Mouse (Mus musculus) small intestine, adult 2 months (tissue): ENCODE measurements around the gene Axl. TPM values are rescaled to one million over a fixed set of nuclear protein-coding genes. Genes with fewer than 3 reads are reported as not detected.

Source experiments
- H3K27ac ChIP-seq: fragments of 200-500 bp; 2 replicates; pipeline ENCODE4 v1.5.1; 2012; ENCODE audit warnings: low read depth, low read length, control low read depth, inconsistent platforms; ENCODE audit not compliant: insufficient read depth
- H3K27me3 ChIP-seq: fragments of 200-500 bp; 2 replicates; pipeline ENCODE4 v1.6.1; 2012; ENCODE audit warnings: mild to moderate bottlenecking, moderate library complexity, low read length, inconsistent platforms; ENCODE audit not compliant: control insufficient read depth, insufficient read depth
- H3K36me3 ChIP-seq: fragments of 200-500 bp; 2 replicates; pipeline ENCODE4 v1.6.1; 2012; ENCODE audit warnings: mild to moderate bottlenecking, low read length, control low read depth, inconsistent platforms; ENCODE audit not compliant: control insufficient read depth, insufficient read depth
- H3K4me1 ChIP-seq: fragments of 200-500 bp; 2 replicates; pipeline ENCODE4 v1.6.1; 2012; ENCODE audit warnings: low read length, inconsistent platforms, mixed read lengths; ENCODE audit not compliant: control insufficient read depth, insufficient read depth, insufficient read length
- H3K4me3 ChIP-seq: fragments of 200-500 bp; 2 replicates; pipeline ENCODE4 v1.5.1; 2012; ENCODE audit warnings: low read depth, mild to moderate bottlenecking, control low read depth, inconsistent platforms, low read length, moderate library complexity
- CTCF ChIP-seq: fragments of 200-500 bp; IDR thresholded peaks from 2 replicates; pipeline ENCODE4 v1.5.1; 2012; ENCODE audit warnings: low read depth, mild to moderate bottlenecking, control low read depth, inconsistent platforms, low read length, moderate library complexity, mixed read lengths; ENCODE audit not compliant: insufficient replicate concordance, insufficient read length; ENCODE audit errors: extremely low read depth
- POLR2A ChIP-seq: fragments of 200-500 bp; IDR thresholded peaks from 2 replicates; pipeline ENCODE4 v1.6.1; 2012; ENCODE audit warnings: low read depth, mild to moderate bottlenecking, control low read depth, inconsistent platforms, low read length, moderate library complexity
- WGBS: fragments of 180-500 bp; shearing (Covaris S2); methylation state at CpG from one replicate; pipeline ENCODE4 v1.1.7; 2018; 5-methylcytosine and 5-hydroxymethylcytosine counted together
- polyA plus RNA-seq: library from polyadenylated mRNA; depleted of rRNA; stranded (reverse); fragments of >200 nt; gene quantifications from 2 replicates; pipeline ENCODE4 v1.2.3, GENCODE M21; 2012

The Axl gene
- polyA plus RNA-seq, 1 experiment = 14.4 TPM

- peaks cover 16% of the 10 kb centered on the region for H3K36me3 ChIP-seq
- TF ChIP-seq CTCF (no peak; the same call in 1 of the 2 replicates), POLR2A (no peak)
- H3K27me3 ChIP-seq = no peaks in the 10 kb centered on the region
- H3K4me1 ChIP-seq = peaks cover 7% of the 10 kb centered on the region; the same call in 1 of the 2 replicates
- H3K27ac ChIP-seq = peak overlapping the region; percentile 81
- H3K4me3 ChIP-seq = peak overlapping the region; percentile 79
- WGBS = 1% methylated on average over 46 of the region's 46 CpGs
These were observed 34.7 kb downstream of the Axl start for GRCm38 (mm10) chr7:25753643-25754438.

GRCm38 (mm10) chr7:25753076-25753475 lies 35.4 kb downstream of the Axl start:
- H3K36me3 ChIP-seq = peaks cover 24% of the 10 kb centered on the region
- no peak overlapping the region for H3K27ac ChIP-seq
- peaks cover 7% of the 10 kb centered on the region; the same call in 1 of the 2 replicates for H3K4me1 ChIP-seq
- TF ChIP-seq POLR2A = no peak
- TF ChIP-seq CTCF = no peak
- peak overlapping the region; percentile 6; the same call in 1 of the 2 replicates for H3K4me3 ChIP-seq
- H3K27me3 ChIP-seq = no peaks in the 10 kb centered on the region

GRCm38 (mm10) chr7:25746844-25747243 lies 41.7 kb downstream of the Axl start:
- whole genome bisulfite sequencing = 56% methylated on average over 3 of the region's 3 CpGs
- Histone ChIP-seq H3K36me3 (peaks cover 79% of the 10 kb centered on the region), H3K27me3 (no peaks in the 10 kb centered on the region), H3K4me3 (no peak overlapping the region), H3K4me1 (no peaks in the 10 kb centered on the region), H3K27ac (no peak overlapping the region)
- TF ChIP-seq POLR2A (no peak), CTCF (no peak)

- H3K27ac ChIP-seq = no peak overlapping the region
- 88% methylated on average over 3 of the region's 3 CpGs for WGBS
- peaks cover 82% of the 10 kb centered on the region for H3K36me3 ChIP-seq
- TF ChIP-seq CTCF (no peak), POLR2A (no peak)
- no peaks in the 10 kb centered on the region for H3K4me1 ChIP-seq
- no peak overlapping the region for H3K4me3 ChIP-seq
- H3K27me3 ChIP-seq = no peaks in the 10 kb centered on the region
These were observed 50.2 kb downstream of the Axl start for GRCm38 (mm10) chr7:25738277-25738676.

- Histone ChIP-seq H3K27me3 (no peaks in the 10 kb centered on the region), H3K4me1 (no peaks in the 10 kb centered on the region), H3K36me3 (peaks cover 83% of the 10 kb centered on the region), H3K27ac (no peak overlapping the region), H3K4me3 (no peak overlapping the region)
- TF ChIP-seq POLR2A = no peak
- no peak for TF ChIP-seq CTCF
- WGBS = 90% methylated on average over 2 of the region's 2 CpGs
These were observed 51.6 kb downstream of the Axl start for GRCm38 (mm10) chr7:25736920-25737319.

- Histone ChIP-seq H3K36me3 (peaks cover 82% of the 10 kb centered on the region), H3K4me3 (no peak overlapping the region), H3K27ac (no peak overlapping the region), H3K27me3 (no peaks in the 10 kb centered on the region), H3K4me1 (no peaks in the 10 kb centered on the region)
- TF ChIP-seq CTCF (no peak), POLR2A (no peak)
- WGBS = 54% methylated on average over 4 of the region's 4 CpGs
These were observed 53.5 kb downstream of the Axl start for GRCm38 (mm10) chr7:25734991-25735390.

- H3K27me3 ChIP-seq = no peaks in the 10 kb centered on the region
- TF ChIP-seq POLR2A (no peak), CTCF (no peak)
- no peak overlapping the region for H3K27ac ChIP-seq
- WGBS = 82% methylated on average over 8 of the region's 8 CpGs
- H3K4me1 ChIP-seq = no peaks in the 10 kb centered on the region
- no peak overlapping the region for H3K4me3 ChIP-seq
- peaks cover 85% of the 10 kb centered on the region for H3K36me3 ChIP-seq
These were observed 57.0 kb downstream of the Axl start for GRCm38 (mm10) chr7:25731294-25732055.
